Mouse (Mus musculus): ENCODE measurements around the gene Cisd2. TPM values are rescaled to one million over a fixed set of nuclear protein-coding genes. Genes with fewer than 3 reads are reported as not detected.

The Cisd2 gene
- not detected in 2 replicates for polyA plus RNA-seq (2012; ENCODE audit: insufficient read depth, insufficient read length, low replicate concordance, missing spikeins)

GRCm38 (mm10) chr3:135423608-135424212, at the start of gene Cisd2:
TSS of gene Cisd2 (minus strand) at chr3:135423925.
- Histone ChIP-seq H3K27ac (ENCODE audit: insufficient read depth, low read depth, low read length) (peak within 1 kb of the TSS; percentile 98), H3K4me3 (ENCODE audit: insufficient read depth, low read depth, low read length) (peak within 1 kb of the TSS; percentile 97), H3K4me1 (ENCODE audit: control insufficient read depth, insufficient read depth, low read length) (no peaks in the 10 kb centered on the region)
- under 1% methylated on average over 8 of the region's 8 CpGs for WGBS
- TF ChIP-seq POLR2A (IDR thresholded peaks at IDR 0.05; ENCODE audit: insufficient read depth, low read depth, low read length) (no peak), CTCF (IDR thresholded peaks at IDR 0.05; ENCODE audit: insufficient read depth, low read depth, low read length) (no peak)

- no peak overlapping the region for H3K4me3 ChIP-seq (ENCODE audit: insufficient read depth, low read depth, low read length)
- 82% methylated on average over 1 of the region's 1 CpGs for WGBS
- TF ChIP-seq CTCF (IDR thresholded peaks at IDR 0.05; ENCODE audit: insufficient read depth, low read depth, low read length) (no peak), POLR2A (IDR thresholded peaks at IDR 0.05; ENCODE audit: insufficient read depth, low read depth, low read length) (no peak)
- H3K27ac ChIP-seq (ENCODE audit: insufficient read depth, low read depth, low read length) = no peak overlapping the region
- no peaks in the 10 kb centered on the region for H3K4me1 ChIP-seq (ENCODE audit: control insufficient read depth, insufficient read depth, low read length)
Observed at GRCm38 (mm10) chr3:135470823-135471222, 47.1 kb upstream of the Cisd2 start.

GRCm38 (mm10) chr3:135469974-135470373, 46.2 kb upstream of the Cisd2 start:
- WGBS = 19% methylated on average over 4 of the region's 4 CpGs
- Histone ChIP-seq H3K4me3 (ENCODE audit: insufficient read depth, low read depth, low read length) (no peak overlapping the region), H3K27ac (ENCODE audit: insufficient read depth, low read depth, low read length) (no peak overlapping the region), H3K4me1 (ENCODE audit: control insufficient read depth, insufficient read depth, low read length) (no peaks in the 10 kb centered on the region)
- TF ChIP-seq POLR2A (IDR thresholded peaks at IDR 0.05; ENCODE audit: insufficient read depth, low read depth, low read length) = no peak

- Histone ChIP-seq H3K27ac (ENCODE audit: insufficient read depth, low read depth, low read length) (no peak overlapping the region), H3K4me1 (ENCODE audit: control insufficient read depth, insufficient read depth, low read length) (no peaks in the 10 kb centered on the region), H3K4me3 (ENCODE audit: insufficient read depth, low read depth, low read length) (no peak overlapping the region)
- 67% methylated on average over 3 of the region's 3 CpGs for WGBS
- no peak for TF ChIP-seq POLR2A (IDR thresholded peaks at IDR 0.05; ENCODE audit: insufficient read depth, low read depth, low read length)
- TF ChIP-seq CTCF (IDR thresholded peaks at IDR 0.05; ENCODE audit: insufficient read depth, low read depth, low read length) = no peak
Observed at GRCm38 (mm10) chr3:135469146-135469545, 45.4 kb upstream of the Cisd2 start.

- Histone ChIP-seq H3K4me3 (ENCODE audit: insufficient read depth, low read depth, low read length) (no peak overlapping the region), H3K4me1 (ENCODE audit: control insufficient read depth, insufficient read depth, low read length) (no peaks in the 10 kb centered on the region), H3K27ac (ENCODE audit: insufficient read depth, low read depth, low read length) (no peak overlapping the region)
- TF ChIP-seq POLR2A (IDR thresholded peaks at IDR 0.05; ENCODE audit: insufficient read depth, low read depth, low read length) (no peak), CTCF (IDR thresholded peaks at IDR 0.05; ENCODE audit: insufficient read depth, low read depth, low read length) (no peak)
- WGBS = 86% methylated on average over 1 of the region's 1 CpGs
Observed at GRCm38 (mm10) chr3:135468402-135468801, 44.7 kb upstream of the Cisd2 start.

GRCm38 (mm10) chr3:135458981-135459380, 35.3 kb upstream of the Cisd2 start:
- TF ChIP-seq CTCF (IDR thresholded peaks at IDR 0.05; ENCODE audit: insufficient read depth, low read depth, low read length) (no peak), POLR2A (IDR thresholded peaks at IDR 0.05; ENCODE audit: insufficient read depth, low read depth, low read length) (no peak)
- no peak overlapping the region for H3K4me3 ChIP-seq (ENCODE audit: insufficient read depth, low read depth, low read length)
- H3K4me1 ChIP-seq (ENCODE audit: control insufficient read depth, insufficient read depth, low read length) = no peaks in the 10 kb centered on the region
- no peak overlapping the region for H3K27ac ChIP-seq (ENCODE audit: insufficient read depth, low read depth, low read length)

GRCm38 (mm10) chr3:135444930-135445329, 21.2 kb upstream of the Cisd2 start:
- H3K4me3 ChIP-seq (ENCODE audit: insufficient read depth, low read depth, low read length) = no peak overlapping the region
- TF ChIP-seq CTCF (IDR thresholded peaks at IDR 0.05; ENCODE audit: insufficient read depth, low read depth, low read length) (no peak), POLR2A (IDR thresholded peaks at IDR 0.05; ENCODE audit: insufficient read depth, low read depth, low read length) (no peak)
- H3K27ac ChIP-seq (ENCODE audit: insufficient read depth, low read depth, low read length) = no peak overlapping the region
- no peaks in the 10 kb centered on the region for H3K4me1 ChIP-seq (ENCODE audit: control insufficient read depth, insufficient read depth, low read length)

GRCm38 (mm10) chr3:135440621-135441020, 16.9 kb upstream of the Cisd2 start:
- Histone ChIP-seq H3K27ac (ENCODE audit: insufficient read depth, low read depth, low read length) (no peak overlapping the region), H3K4me3 (ENCODE audit: insufficient read depth, low read depth, low read length) (no peak overlapping the region; the same call in 1 of the 2 replicates), H3K4me1 (ENCODE audit: control insufficient read depth, insufficient read depth, low read length) (no peaks in the 10 kb centered on the region)
- WGBS = 1% methylated on average over 10 of the region's 10 CpGs
- TF ChIP-seq CTCF (IDR thresholded peaks at IDR 0.05; ENCODE audit: insufficient read depth, low read depth, low read length) (no peak), POLR2A (IDR thresholded peaks at IDR 0.05; ENCODE audit: insufficient read depth, low read depth, low read length) (no peak)

GRCm38 (mm10) chr3:135440221-135440620, 16.5 kb upstream of the Cisd2 start:
- 3% methylated on average over 7 of the region's 7 CpGs for whole genome bisulfite sequencing
- Histone ChIP-seq H3K4me3 (ENCODE audit: insufficient read depth, low read depth, low read length) (peak overlapping the region; percentile 49), H3K4me1 (ENCODE audit: control insufficient read depth, insufficient read depth, low read length) (no peaks in the 10 kb centered on the region), H3K27ac (ENCODE audit: insufficient read depth, low read depth, low read length) (no peak overlapping the region)
- TF ChIP-seq POLR2A (IDR thresholded peaks at IDR 0.05; ENCODE audit: insufficient read depth, low read depth, low read length) = no peak
- no peak for TF ChIP-seq CTCF (IDR thresholded peaks at IDR 0.05; ENCODE audit: insufficient read depth, low read depth, low read length)
